Mouse (Mus musculus): ENCODE results near the gene Dnah7c. TPM values are rescaled to one million over a fixed set of nuclear protein-coding genes. Genes with fewer than 3 reads are reported as not detected.
"Not testable (repeated sequence)": the region's sequence is repeated elsewhere in the genome, so short reads cannot be mapped to it uniquely, and the experiment has no call there.

Dnah7c gene
- polyA plus RNA-seq, 1 experiment from 2014 or later: 0.11 TPM

DNA sequence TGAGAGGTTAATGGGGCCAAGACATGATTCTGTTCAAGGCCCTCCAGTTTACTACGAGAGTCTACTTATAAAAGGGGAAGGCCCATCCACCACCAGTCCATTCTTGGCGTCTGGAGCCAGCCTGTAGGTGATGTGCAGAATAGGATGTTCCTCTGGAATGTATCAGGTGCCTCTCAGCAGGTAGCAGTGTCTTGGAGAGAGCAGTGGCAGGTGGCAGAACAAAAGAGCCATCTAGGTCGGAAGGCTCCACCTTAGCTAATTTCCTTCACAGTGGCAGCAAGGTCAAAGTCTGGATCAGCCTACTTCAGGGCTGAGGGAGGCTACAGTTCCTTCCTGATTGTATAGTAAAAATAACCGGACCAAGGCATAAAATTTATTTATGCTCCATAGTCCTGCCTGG, 224.4 kb downstream of the Dnah7c start:
- H3K27ac ChIP-seq (ENCODE audit: low read depth, low read length); H3K4me3 ChIP-seq (ENCODE audit: low read depth, low read length); H3K9me3 ChIP-seq (replicated peaks; ENCODE audit: control insufficient read depth, low read length); H3K36me3 ChIP-seq (ENCODE audit: control insufficient read depth, insufficient read depth, low read length); H3K4me1 ChIP-seq (ENCODE audit: control insufficient read depth, insufficient read depth, low read length); H3K27me3 ChIP-seq (ENCODE audit: control insufficient read depth, insufficient read depth, low read length); H3K4me2 ChIP-seq; ATAC-seq (replicated peaks; ENCODE audit: insufficient number of reproducible peaks, low FRiP score, low TSS enrichment); H3K9ac ChIP-seq (ENCODE audit: low read depth, low read length): not testable (repeated sequence)
- WGBS (ENCODE audit: insufficient replicate concordance): 82% methylated on average over 4 of the region's 4 CpGs

DNA sequence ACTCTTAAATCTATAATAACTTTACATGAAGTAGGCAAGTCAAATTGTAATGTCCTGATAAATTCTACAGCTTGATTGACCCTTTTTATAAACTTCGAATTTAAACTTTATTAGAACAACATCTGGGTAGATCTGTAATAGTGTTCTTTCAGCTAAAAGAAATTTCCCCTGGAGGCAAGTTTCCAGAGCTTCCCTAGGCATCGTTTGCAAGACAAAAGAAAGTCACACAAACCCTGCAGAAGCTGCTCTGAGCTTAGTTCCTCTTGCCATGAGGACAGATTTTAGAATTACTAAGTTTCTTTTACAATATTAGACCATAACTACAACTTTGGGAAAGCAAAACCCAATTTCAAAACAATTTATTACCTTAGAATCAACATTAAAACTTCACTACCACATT, 227.3 kb downstream of the Dnah7c start:
- H3K9me3 ChIP-seq (replicated peaks; ENCODE audit: control insufficient read depth, low read length); H3K27ac ChIP-seq (ENCODE audit: low read depth, low read length); H3K9ac ChIP-seq (ENCODE audit: low read depth, low read length); H3K4me1 ChIP-seq (ENCODE audit: control insufficient read depth, insufficient read depth, low read length); H3K4me2 ChIP-seq; H3K4me3 ChIP-seq (ENCODE audit: low read depth, low read length); H3K36me3 ChIP-seq (ENCODE audit: control insufficient read depth, insufficient read depth, low read length); ATAC-seq (replicated peaks; ENCODE audit: insufficient number of reproducible peaks, low FRiP score, low TSS enrichment); H3K27me3 ChIP-seq (ENCODE audit: control insufficient read depth, insufficient read depth, low read length): not testable (repeated sequence)
- WGBS (ENCODE audit: insufficient replicate concordance): 58% methylated on average over 2 of the region's 2 CpGs

DNA sequence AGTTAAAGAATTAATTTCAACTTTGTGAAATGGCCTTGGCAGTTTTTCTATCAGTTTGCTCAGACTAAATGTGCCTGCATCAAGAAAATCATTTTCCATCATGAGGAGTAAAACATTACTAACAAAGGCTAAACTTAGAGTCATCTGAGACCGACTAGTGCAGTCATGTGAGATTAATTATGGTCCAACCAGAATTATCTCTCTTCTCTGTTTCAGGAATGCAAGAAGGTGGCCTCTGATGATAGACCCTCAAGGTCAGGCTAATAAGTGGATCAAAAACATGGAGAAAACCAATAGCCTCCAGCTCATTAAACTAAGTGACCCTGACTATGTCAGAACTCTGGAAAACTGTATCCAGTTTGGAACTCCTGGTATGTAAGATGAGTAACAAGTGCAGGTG, 299.4 kb downstream of the Dnah7c start:
- H3K27me3 ChIP-seq (ENCODE audit: control insufficient read depth, insufficient read depth, low read length); H3K36me3 ChIP-seq (ENCODE audit: control insufficient read depth, insufficient read depth, low read length); H3K4me1 ChIP-seq (ENCODE audit: control insufficient read depth, insufficient read depth, low read length); H3K27ac ChIP-seq (ENCODE audit: low read depth, low read length); ATAC-seq (replicated peaks; ENCODE audit: insufficient number of reproducible peaks, low FRiP score, low TSS enrichment); H3K4me3 ChIP-seq (ENCODE audit: low read depth, low read length); H3K4me2 ChIP-seq; H3K9ac ChIP-seq (ENCODE audit: low read depth, low read length); H3K9me3 ChIP-seq (replicated peaks; ENCODE audit: control insufficient read depth, low read length): not testable (repeated sequence)
- 47% methylated on average over 1 of the region's 1 CpGs for WGBS (ENCODE audit: insufficient replicate concordance)

DNA sequence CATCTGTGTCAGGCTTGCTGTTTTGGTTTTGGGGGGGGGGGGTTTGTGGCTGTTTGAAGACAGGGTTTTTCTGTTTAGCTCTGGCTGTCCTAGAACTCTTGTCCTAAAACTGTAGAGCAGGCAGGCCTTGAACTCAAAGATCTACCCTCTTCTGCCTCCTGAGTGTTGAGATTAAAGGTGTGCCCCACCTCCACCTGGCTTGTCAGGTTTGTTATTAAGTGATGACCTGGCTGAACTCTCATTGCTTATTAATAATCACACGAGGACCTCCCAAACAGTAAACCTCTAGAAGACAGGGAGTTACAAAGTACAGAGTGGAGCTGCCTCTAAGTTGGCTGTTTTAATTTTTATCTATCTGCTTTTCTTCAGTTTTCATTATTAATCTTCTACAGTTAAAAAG, 299.9 kb downstream of the Dnah7c start:
- 94% methylated on average over 1 of the region's 1 CpGs for WGBS (ENCODE audit: insufficient replicate concordance)
- ATAC-seq (replicated peaks; ENCODE audit: insufficient number of reproducible peaks, low FRiP score, low TSS enrichment): no peak
- H3K4me1 ChIP-seq (ENCODE audit: control insufficient read depth, insufficient read depth, low read length): no peaks in the 10 kb centered on the region
- H3K4me3 ChIP-seq (ENCODE audit: low read depth, low read length): no peak overlapping the region
- no peak overlapping the region for H3K4me2 ChIP-seq
- no peaks in the 10 kb centered on the region for H3K36me3 ChIP-seq (ENCODE audit: control insufficient read depth, insufficient read depth, low read length)
- no peak overlapping the region for H3K9ac ChIP-seq (ENCODE audit: low read depth, low read length)
- H3K27ac ChIP-seq (ENCODE audit: low read depth, low read length): no peak overlapping the region
- H3K9me3 ChIP-seq (replicated peaks; ENCODE audit: control insufficient read depth, low read length): no peaks in the 10 kb centered on the region
- H3K27me3 ChIP-seq (ENCODE audit: control insufficient read depth, insufficient read depth, low read length): no peaks in the 10 kb centered on the region

DNA sequence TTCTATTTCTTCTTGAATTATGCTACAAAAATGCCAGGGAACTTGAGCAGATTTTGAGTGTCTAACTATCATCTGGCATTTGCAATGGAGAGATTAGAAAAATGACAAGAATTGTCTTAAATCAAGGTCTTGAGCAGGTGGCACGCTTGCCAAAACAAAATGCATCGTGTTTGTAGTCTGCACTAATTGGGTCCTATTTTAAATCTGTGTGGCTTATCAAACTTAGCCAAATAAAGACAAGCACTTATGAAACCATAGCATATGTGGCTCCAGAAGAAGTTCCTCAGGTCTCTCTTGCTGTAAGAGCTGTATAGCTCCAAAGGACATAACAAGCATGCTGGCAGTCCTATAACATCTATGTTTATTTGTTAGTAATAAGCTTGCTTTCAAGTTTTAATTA, 300.3 kb downstream of the Dnah7c start:
- not testable (repeated sequence) for H3K27ac ChIP-seq (ENCODE audit: low read depth, low read length); H3K4me2 ChIP-seq; H3K4me3 ChIP-seq (ENCODE audit: low read depth, low read length); ATAC-seq (replicated peaks; ENCODE audit: insufficient number of reproducible peaks, low FRiP score, low TSS enrichment); H3K27me3 ChIP-seq (ENCODE audit: control insufficient read depth, insufficient read depth, low read length); H3K9me3 ChIP-seq (replicated peaks; ENCODE audit: control insufficient read depth, low read length); H3K4me1 ChIP-seq (ENCODE audit: control insufficient read depth, insufficient read depth, low read length); H3K36me3 ChIP-seq (ENCODE audit: control insufficient read depth, insufficient read depth, low read length); H3K9ac ChIP-seq (ENCODE audit: low read depth, low read length)
- 80% methylated on average over 2 of the region's 2 CpGs for whole genome bisulfite sequencing (ENCODE audit: insufficient replicate concordance)

DNA sequence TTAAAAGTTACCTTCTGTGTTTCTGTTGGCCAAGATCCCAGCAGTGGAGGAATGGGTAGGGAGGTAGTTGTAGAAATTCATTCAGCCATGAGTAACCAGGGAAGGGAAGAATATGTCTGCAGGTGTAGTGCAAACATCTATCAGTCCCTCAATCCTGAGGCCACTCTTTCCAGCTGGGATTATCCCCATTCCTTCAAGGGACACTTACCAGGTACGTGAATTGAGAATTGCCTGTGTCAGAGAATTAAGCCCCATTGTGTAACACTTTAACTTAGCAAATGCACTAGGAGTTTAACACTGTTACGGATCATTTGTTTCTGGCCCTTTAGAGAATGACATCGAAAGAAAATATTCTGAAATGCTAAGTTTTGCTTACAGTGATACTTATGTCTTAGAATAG, 304.3 kb downstream of the Dnah7c start:
- not testable (repeated sequence) for H3K9ac ChIP-seq (ENCODE audit: low read depth, low read length); H3K4me3 ChIP-seq (ENCODE audit: low read depth, low read length); H3K27ac ChIP-seq (ENCODE audit: low read depth, low read length); H3K4me2 ChIP-seq; H3K9me3 ChIP-seq (replicated peaks; ENCODE audit: control insufficient read depth, low read length); H3K36me3 ChIP-seq (ENCODE audit: control insufficient read depth, insufficient read depth, low read length); H3K4me1 ChIP-seq (ENCODE audit: control insufficient read depth, insufficient read depth, low read length); H3K27me3 ChIP-seq (ENCODE audit: control insufficient read depth, insufficient read depth, low read length); ATAC-seq (replicated peaks; ENCODE audit: insufficient number of reproducible peaks, low FRiP score, low TSS enrichment)
- 84% methylated on average over 3 of the region's 3 CpGs for WGBS (ENCODE audit: insufficient replicate concordance)

DNA sequence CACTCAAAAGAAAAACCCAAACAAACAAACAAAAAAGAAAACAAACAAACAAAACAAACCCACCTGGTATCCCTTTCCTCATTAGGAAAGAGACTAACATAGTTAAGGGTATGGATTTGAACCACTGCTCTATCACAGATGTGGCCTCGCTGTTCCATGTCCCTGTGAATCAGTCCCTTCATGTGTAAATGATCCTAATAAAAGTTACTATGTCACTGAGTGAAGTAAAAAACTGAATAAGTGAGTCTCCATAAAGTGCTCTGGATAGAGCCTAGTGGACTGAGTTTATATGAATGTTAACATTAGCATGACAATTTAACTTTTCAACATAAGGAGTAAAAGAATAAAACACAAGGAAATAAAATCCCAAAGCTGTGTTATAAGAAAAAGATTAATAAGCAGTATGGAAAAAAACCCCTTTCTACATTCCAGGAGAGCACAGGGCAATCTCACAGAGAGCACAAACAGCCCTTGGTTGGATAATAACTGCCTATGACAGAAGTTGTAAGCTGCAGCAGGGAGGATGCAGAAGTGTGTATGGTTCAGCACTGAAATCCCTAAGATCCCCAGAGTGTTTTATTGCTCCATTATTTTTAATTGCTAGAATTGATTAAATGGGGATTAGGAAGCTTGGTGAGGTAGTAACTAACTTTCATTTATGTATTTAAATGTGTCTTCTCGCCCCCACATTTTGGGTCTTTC, 308.2 kb downstream of the Dnah7c start:
- H3K27ac ChIP-seq (ENCODE audit: low read depth, low read length); H3K9me3 ChIP-seq (replicated peaks; ENCODE audit: control insufficient read depth, low read length); H3K4me1 ChIP-seq (ENCODE audit: control insufficient read depth, insufficient read depth, low read length); H3K9ac ChIP-seq (ENCODE audit: low read depth, low read length); H3K4me3 ChIP-seq (ENCODE audit: low read depth, low read length); ATAC-seq (replicated peaks; ENCODE audit: insufficient number of reproducible peaks, low FRiP score, low TSS enrichment); H3K27me3 ChIP-seq (ENCODE audit: control insufficient read depth, insufficient read depth, low read length); H3K36me3 ChIP-seq (ENCODE audit: control insufficient read depth, insufficient read depth, low read length); H3K4me2 ChIP-seq: not testable (repeated sequence)
- 79% methylated on average over 2 of the region's 2 CpGs for WGBS (ENCODE audit: insufficient replicate concordance)

DNA sequence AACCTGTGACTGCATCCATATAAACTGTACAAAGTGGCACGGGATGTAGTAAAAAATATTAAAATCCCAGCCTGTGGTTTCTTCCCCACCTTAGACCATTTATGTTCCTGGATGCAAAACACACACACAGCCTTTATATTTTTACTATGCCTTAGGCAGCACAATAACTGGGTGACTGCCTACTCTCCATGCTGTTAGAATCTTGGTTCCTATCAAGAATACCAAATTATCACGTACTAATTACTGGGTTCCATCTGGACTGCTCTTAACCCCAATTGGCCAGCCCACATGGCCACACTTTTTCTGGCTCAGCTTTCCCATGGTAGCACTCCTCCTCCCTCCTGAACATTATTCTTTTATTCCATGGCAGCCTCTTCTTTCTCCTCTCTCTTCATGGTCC, 309.1 kb downstream of the Dnah7c start:
- 69% methylated on average over 2 of the region's 2 CpGs for WGBS (ENCODE audit: insufficient replicate concordance)
- ATAC-seq (replicated peaks; ENCODE audit: insufficient number of reproducible peaks, low FRiP score, low TSS enrichment); H3K4me3 ChIP-seq (ENCODE audit: low read depth, low read length); H3K27me3 ChIP-seq (ENCODE audit: control insufficient read depth, insufficient read depth, low read length); H3K36me3 ChIP-seq (ENCODE audit: control insufficient read depth, insufficient read depth, low read length); H3K27ac ChIP-seq (ENCODE audit: low read depth, low read length); H3K4me1 ChIP-seq (ENCODE audit: control insufficient read depth, insufficient read depth, low read length); H3K9me3 ChIP-seq (replicated peaks; ENCODE audit: control insufficient read depth, low read length); H3K4me2 ChIP-seq; H3K9ac ChIP-seq (ENCODE audit: low read depth, low read length): not testable (repeated sequence)

DNA sequence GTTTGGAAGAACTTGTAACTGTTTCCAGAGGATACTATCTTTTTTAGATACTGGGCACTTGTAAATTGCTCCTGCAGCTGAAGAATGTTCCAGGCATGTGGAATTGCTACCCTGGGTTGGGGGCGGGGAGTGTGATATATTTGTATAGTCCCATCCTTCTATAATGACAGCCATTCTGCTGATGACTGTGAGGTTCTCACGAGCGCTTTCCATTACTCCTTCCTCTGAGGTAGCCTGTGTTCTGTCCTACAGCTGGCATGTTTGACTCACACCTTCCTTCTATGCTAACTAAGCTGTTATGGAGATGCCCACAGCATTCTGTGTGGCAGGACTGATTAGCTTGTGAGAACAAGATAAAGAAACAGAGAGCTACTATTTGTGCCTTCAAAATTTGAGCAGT, 339.2 kb downstream of the Dnah7c start:
- H3K27ac ChIP-seq (ENCODE audit: low read depth, low read length); H3K27me3 ChIP-seq (ENCODE audit: control insufficient read depth, insufficient read depth, low read length); H3K9me3 ChIP-seq (replicated peaks; ENCODE audit: control insufficient read depth, low read length); H3K36me3 ChIP-seq (ENCODE audit: control insufficient read depth, insufficient read depth, low read length); H3K4me3 ChIP-seq (ENCODE audit: low read depth, low read length); H3K9ac ChIP-seq (ENCODE audit: low read depth, low read length); H3K4me1 ChIP-seq (ENCODE audit: control insufficient read depth, insufficient read depth, low read length); H3K4me2 ChIP-seq: not testable (repeated sequence)
- ATAC-seq (replicated peaks; ENCODE audit: insufficient number of reproducible peaks, low FRiP score, low TSS enrichment): peak; percentile 59
- WGBS (ENCODE audit: insufficient replicate concordance): 42% methylated on average over 3 of the region's 3 CpGs
